Mouse (Mus musculus): Measurements from ENCODE around the gene Mad1l1.

DNA sequence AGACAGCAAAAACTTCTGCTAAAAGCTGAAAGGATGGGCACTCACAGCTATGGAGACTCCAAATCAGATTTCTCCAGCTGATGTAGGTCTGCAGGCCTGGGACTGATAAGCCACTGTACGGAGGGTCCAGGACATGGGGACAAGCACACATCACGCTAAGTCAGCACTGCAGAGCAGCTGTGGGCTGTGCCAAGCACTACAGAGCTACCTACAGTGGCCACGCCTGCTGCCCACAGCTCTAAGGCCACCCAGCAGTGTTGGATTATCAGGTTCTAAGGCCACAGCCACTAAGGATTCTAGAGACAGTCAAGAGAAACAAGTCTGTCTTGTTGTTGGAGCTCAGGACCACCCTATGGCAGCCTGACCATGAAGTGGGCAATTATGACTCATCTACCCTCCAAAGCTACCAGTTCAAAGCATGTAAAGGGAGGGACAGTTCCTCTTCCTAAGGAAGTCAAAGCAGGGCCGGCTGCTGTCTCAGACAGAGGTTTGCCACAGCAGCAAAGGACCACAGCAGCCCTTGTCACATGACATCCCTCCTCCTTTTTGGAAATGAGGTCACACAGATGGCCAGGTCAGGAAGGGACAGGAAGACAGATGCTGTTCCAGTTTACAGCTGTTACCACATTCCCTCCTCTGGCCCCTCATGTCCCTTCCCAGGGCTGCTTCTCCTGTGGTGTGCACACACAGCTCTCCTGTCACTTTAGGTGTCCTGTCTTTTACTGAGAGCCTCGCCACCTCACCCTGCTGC lies 56.4 kb downstream of the Mad1l1 start:
- TF ChIP-seq CTCF (IDR thresholded peaks at IDR 0.05; ENCODE audit: control insufficient read depth, insufficient read depth, low read length) (no peak), POLR2A (IDR thresholded peaks at IDR 0.05; ENCODE audit: borderline replicate concordance, control insufficient read depth, low read depth, low read length) (no peak)

Measured in bone marrow, adult 2 months (tissue).